In the genomic region with DNA sequence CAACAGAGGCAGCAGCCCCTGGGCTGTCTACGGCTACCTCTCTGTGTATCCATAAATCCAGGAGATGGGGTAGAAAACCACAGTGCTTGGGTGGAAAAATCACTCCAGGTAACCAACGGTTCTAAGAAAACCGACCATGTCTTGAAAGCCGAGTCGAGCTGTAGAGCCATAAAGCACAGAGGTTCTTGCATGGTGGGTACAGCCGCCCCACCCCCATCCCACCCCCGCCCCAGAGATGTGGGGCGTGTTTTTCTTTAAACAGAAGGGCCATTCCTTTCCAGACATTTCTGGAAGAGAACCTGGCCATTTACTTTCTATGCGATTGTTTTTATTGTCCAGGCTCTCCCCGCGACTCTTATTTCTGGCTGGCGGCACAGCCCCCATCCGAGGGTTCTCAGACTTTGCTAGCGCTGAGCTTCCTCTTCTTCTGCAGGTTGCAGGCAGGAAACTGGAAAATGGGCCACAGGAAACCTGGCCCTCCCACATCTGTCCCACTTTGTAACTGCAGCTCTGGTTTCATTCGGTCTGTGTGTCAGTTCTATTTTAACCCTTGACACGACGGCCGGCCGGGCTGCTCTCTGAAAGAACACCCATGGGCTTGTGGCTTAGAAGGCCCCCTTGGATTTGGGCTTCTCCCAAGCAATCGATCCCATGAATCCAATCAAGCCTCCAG, we compare ENCODE assay signal across 8 mouse cellular contexts. TPM values are rescaled to one million over a fixed set of nuclear protein-coding genes. Genes with fewer than 3 reads are reported as not detected.
DNase-seq lines count a peak whose midpoint lies in the region; ATAC-seq lines count a peak whose summit lies in the region.

No protein-coding gene starts in this region.

- no peaks in the 10 kb centered on the region for H3K27me3 ChIP-seq in kidney, embryonic 16.5 days (ENCODE audit: insufficient read depth, low read length)
- H3K27me3 ChIP-seq in embryonic facial prominence, embryonic 10.5 days (replicated peaks; ENCODE audit: low read depth, poor library complexity, severe bottlenecking), result no peaks in the 10 kb centered on the region
- H3K27me3 ChIP-seq in stomach, embryonic 16.5 days (ENCODE audit: control insufficient read depth, insufficient read depth, low read length), result no peaks in the 10 kb centered on the region

- peak overlapping the region; percentile 39 for H3K9ac ChIP-seq in kidney, embryonic 16.5 days (replicated peaks; ENCODE audit: low read length)
- 0 out of 2 replicates have a peak overlapping the region, but pooled peaks have one; percentile 29 for H3K9ac ChIP-seq in stomach, embryonic 16.5 days (ENCODE audit: low read length)

- no peaks in the 10 kb centered on the region for H3K9me3 ChIP-seq in kidney, embryonic 16.5 days (ENCODE audit: low read length)
- no peaks in the 10 kb centered on the region for H3K9me3 ChIP-seq in embryonic facial prominence, embryonic 10.5 days
- H3K9me3 ChIP-seq in stomach, embryonic 16.5 days (replicated peaks; ENCODE audit: control insufficient read depth, low read length), result no peaks in the 10 kb centered on the region

- peak; percentile 49 for ATAC-seq in kidney, embryonic 16.5 days (ENCODE audit: low FRiP score, low TSS enrichment)
- ATAC-seq in stomach, embryonic 16.5 days (ENCODE audit: insufficient read depth, low FRiP score), result no peak

- H3K4me1 ChIP-seq in kidney, embryonic 16.5 days (ENCODE audit: insufficient read depth, low read length), result peaks cover 56% of the 10 kb centered on the region
- H3K4me1 ChIP-seq in embryonic facial prominence, embryonic 10.5 days, result peaks cover 61% of the 10 kb centered on the region
- peaks cover 7% of the 10 kb centered on the region; the same call in 1 of the 2 replicates for H3K4me1 ChIP-seq in stomach, embryonic 16.5 days (ENCODE audit: control insufficient read depth, insufficient read depth, low read length)

- 8% methylated on average over 20 of the region's 20 CpGs for WGBS in kidney, embryonic 16.5 days
- 50% methylated on average over 20 of the region's 20 CpGs for WGBS in embryonic facial prominence, embryonic 10.5 days
- 43% methylated on average over 20 of the region's 20 CpGs for WGBS in stomach, embryonic 16.5 days

- no peak for DNase-seq in kidney, adult 11 months
- peak; percentile 62 for DNase-seq in embryonic facial prominence, embryonic 10.5 days (ENCODE audit: low spot score)
- peak; percentile 36 to 64 for DNase-seq in kidney, postnatal 25 days
- DNase-seq in cerebellum, postnatal 4 days (ENCODE audit: low spot score in 2 of 2), result no peak
- DNase-seq in adrenal gland, postnatal 36 days, result no peak
- DNase-seq in Muller cell, postnatal 12 days (ENCODE audit: inconsistent ontology term), result no peak

- H3K4me2 ChIP-seq in kidney, embryonic 16.5 days (replicated peaks; ENCODE audit: low read depth, low read length), result peak overlapping the region; percentile 54
- no peak overlapping the region; the same call in 1 of the 2 replicates for H3K4me2 ChIP-seq in stomach, embryonic 16.5 days (ENCODE audit: low read depth, low read length)

- H3K27ac ChIP-seq in kidney, embryonic 16.5 days (ENCODE audit: low read length), result peak overlapping the region; percentile 83
- peak overlapping the region; percentile 76 for H3K27ac ChIP-seq in embryonic facial prominence, embryonic 10.5 days (replicated peaks)
- peak overlapping the region; percentile 47 for H3K27ac ChIP-seq in stomach, embryonic 16.5 days (ENCODE audit: low read length)

- no peaks in the 10 kb centered on the region for H3K36me3 ChIP-seq in kidney, embryonic 16.5 days (ENCODE audit: insufficient read depth, low read length)
- peaks cover 19% of the 10 kb centered on the region; the same call in 1 of the 2 replicates for H3K36me3 ChIP-seq in embryonic facial prominence, embryonic 10.5 days (replicated peaks)
- no peaks in the 10 kb centered on the region for H3K36me3 ChIP-seq in stomach, embryonic 16.5 days (ENCODE audit: control insufficient read depth, insufficient read depth, low read length)

- H3K4me3 ChIP-seq in kidney, embryonic 16.5 days (ENCODE audit: low read length), result peak overlapping the region; percentile 35
- H3K4me3 ChIP-seq in embryonic facial prominence, embryonic 10.5 days, result peak overlapping the region; percentile 41
- no peak overlapping the region for H3K4me3 ChIP-seq in stomach, embryonic 16.5 days (replicated peaks; ENCODE audit: low read length)

RNA-seq across cellular contexts. Expression of a gene that starts 16.3 kb away (rescaled TPM):
- 41.3 and 45.6 TPM in 2 replicates for polyA plus RNA-seq in kidney, embryonic 16.5 days (2015; fragmentation: Nextera tagmentation; extraction: Ambion mirVana)
- polyA plus RNA-seq in embryonic facial prominence, embryonic 10.5 days (2016; fragmentation: Nextera tagmentation; extraction: Ambion mirVana), result 25.3 and 30.6 TPM in 2 replicates
- polyA plus RNA-seq in stomach, embryonic 16.5 days (2015; fragmentation: Nextera tagmentation; extraction: Ambion mirVana), result 19.1 and 23.6 TPM in 2 replicates
- 10 to 100 TPM; 40.2 to 42.0 TPM for total RNA-seq in adrenal gland, postnatal 36 days (2021)

Comparison
In these comparisons a context has a peak if more than half of its experiments do, and no peak if none do; other contexts are left out.
1. DNase-seq: peak in embryonic facial prominence, embryonic 10.5 days (single experiment) and kidney, postnatal 25 days (2 of 2); none in kidney, adult 11 months (single experiment), cerebellum, postnatal 4 days (0 of 2), adrenal gland, postnatal 36 days (0 of 2) and Muller cell, postnatal 12 days (single experiment).
2. Peak in every context shown above with its lines, with median percentiles within 50 percentile points of each other: H3K27ac ChIP-seq.